Mouse (Mus musculus) intestine, embryonic 16.5 days (tissue): ENCODE measurements around the gene Scarf1. TPM values are rescaled to one million over a fixed set of nuclear protein-coding genes. Genes with fewer than 3 reads are reported as not detected.
A peak's percentile ranks its signal among the peaks of the same experiment; 100 is the strongest.
"Not testable (repeated sequence)": the region's sequence is repeated elsewhere in the genome, so short reads cannot be mapped to it uniquely, and the experiment has no call there.

ENCODE experiments used
- ATAC-seq: fragments of 200-750 bp; cut with Nextera tagmentation; 2 replicates; pipeline ENCODE4 v1.8.0; 2017; ENCODE audit warnings: moderate TSS enrichment, moderate library complexity
- H3K27ac ChIP-seq: fragments of 300-500 bp; sonication (generic); 2 replicates; pipeline ENCODE4 v1.5.1; 2014; ENCODE audit warnings: mild to moderate bottlenecking, low read length
- H3K27me3 ChIP-seq: fragments of 300-500 bp; sonication (generic); replicated peaks from 2 replicates; pipeline ENCODE4 v1.6.1; 2014; ENCODE audit warnings: low read length, control low read depth, mixed read lengths; ENCODE audit not compliant: control insufficient read depth, insufficient read depth
- H3K36me3 ChIP-seq: fragments of 300-500 bp; sonication (generic); 2 replicates; pipeline ENCODE4 v1.6.1; 2014; ENCODE audit warnings: low read length, control low read depth; ENCODE audit not compliant: control insufficient read depth, insufficient read depth
- H3K4me1 ChIP-seq: fragments of 300-500 bp; sonication (generic); 2 replicates; pipeline ENCODE4 v1.6.1; 2014; ENCODE audit warnings: low read length, control low read depth, mixed read lengths; ENCODE audit not compliant: control insufficient read depth, insufficient read depth
- H3K4me2 ChIP-seq: fragments of 300-500 bp; sonication (generic); 2 replicates; pipeline ENCODE4 v1.6.1; 2014; ENCODE audit warnings: low read depth, low read length, control low read depth
- H3K4me3 ChIP-seq: fragments of 300-500 bp; sonication (generic); 2 replicates; pipeline ENCODE4 v1.5.1; 2014; ENCODE audit warnings: mild to moderate bottlenecking, low read length
- H3K9ac ChIP-seq: fragments of 300-500 bp; sonication (generic); 2 replicates; pipeline ENCODE4 v1.6.1; 2014; ENCODE audit warnings: low read depth, low read length
- H3K9me3 ChIP-seq: fragments of 300-500 bp; sonication (generic); 2 replicates; pipeline ENCODE4 v1.6.1; 2016; ENCODE audit warnings: low read length, control low read depth; ENCODE audit not compliant: control insufficient read depth
- WGBS: fragments of 180-500 bp; shearing (Covaris S2); extraction: QIAGEN DNeasy Blood & Tissue Kit; methylation state at CpG from one replicate; pipeline ENCODE4 v1.1.7; 2014; 5-methylcytosine and 5-hydroxymethylcytosine counted together
- polyA plus RNA-seq: library from polyadenylated mRNA; unstranded; fragments of >200 nt; fragmentation: Nextera tagmentation; extraction: Ambion mirVana; gene quantifications from 2 replicates; pipeline ENCODE4 v1.2.1, GENCODE M21; 2015

Gene Scarf1
- polyA plus RNA-seq, 1 experiment from 2014 or later: 6.0 TPM

DNA sequence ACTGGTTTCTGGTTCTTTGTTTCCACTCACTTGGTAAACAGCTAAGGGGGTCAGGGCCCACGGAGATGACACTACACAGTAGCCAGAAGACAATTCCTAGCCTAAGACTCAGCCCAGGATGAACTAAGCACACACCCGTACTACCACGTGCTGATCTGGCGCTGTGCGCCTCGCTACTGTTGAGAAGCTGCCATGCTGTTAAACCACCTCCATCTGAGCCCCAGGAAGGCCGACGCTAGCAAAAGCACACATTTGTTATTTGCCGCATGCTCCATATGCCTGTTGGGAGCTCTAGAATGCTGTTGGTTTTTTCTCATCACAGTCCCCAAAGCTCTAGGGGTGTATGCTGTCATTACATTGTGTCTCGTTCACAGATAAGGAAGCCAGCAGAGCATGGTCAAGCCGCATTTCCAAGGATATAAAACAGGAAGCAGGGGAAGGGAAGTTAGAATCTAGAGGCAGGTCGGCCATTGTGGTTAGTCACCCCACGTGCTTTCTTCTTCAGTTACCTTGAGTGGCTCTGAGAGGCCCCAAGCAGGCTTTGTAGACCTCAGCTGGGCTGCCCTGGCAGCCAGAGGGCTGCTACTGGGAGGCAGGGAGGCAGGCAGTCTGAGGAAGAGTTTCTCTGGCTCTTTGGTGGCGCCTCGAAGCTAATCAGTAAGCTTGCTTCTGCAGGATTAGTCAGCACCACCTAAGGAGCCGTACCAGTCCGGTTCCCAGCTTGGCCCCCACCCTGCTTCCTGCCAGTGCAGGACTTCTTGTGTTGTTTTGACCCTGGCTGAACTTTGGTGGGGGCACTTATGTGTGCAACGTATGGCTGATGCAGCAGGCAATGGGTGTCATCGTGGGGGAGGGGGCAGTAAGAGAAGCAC is 27.6 kb downstream of the Scarf1 start:
- H3K4me3 ChIP-seq: no peak overlapping the region
- WGBS: 66% methylated on average over 19 of the region's 19 CpGs
- peak; percentile 37 for ATAC-seq
- no peak overlapping the region for H3K9ac ChIP-seq
- no peaks in the 10 kb centered on the region for H3K36me3 ChIP-seq
- H3K27ac ChIP-seq: no peak overlapping the region
- no peaks in the 10 kb centered on the region for H3K27me3 ChIP-seq
- no peaks in the 10 kb centered on the region for H3K9me3 ChIP-seq
- no peak overlapping the region for H3K4me2 ChIP-seq
- H3K4me1 ChIP-seq: peaks cover 13% of the 10 kb centered on the region

DNA sequence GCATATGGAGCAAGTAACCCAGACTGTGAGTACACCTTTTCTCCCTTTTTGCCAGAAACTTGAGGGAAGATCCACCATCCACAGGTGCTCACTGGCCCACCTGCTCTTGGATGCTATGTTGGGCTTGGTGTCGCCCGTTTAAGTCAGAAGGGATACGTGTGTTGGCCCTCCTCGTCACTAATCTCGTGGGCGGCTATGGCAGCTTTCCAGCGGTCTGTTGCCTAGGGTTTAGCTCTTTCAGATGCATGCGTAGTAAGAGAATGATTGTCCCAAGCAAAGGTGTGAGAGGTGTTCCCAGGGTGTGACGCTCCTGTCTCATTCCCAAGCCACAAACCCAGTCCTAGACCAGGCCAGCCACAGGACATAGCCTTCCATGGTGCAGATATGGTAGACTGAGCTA is 31.4 kb downstream of the Scarf1 start:
- 86% methylated on average over 9 of the region's 9 CpGs for WGBS
- H3K4me3 ChIP-seq: no peak overlapping the region
- peaks cover 12% of the 10 kb centered on the region for H3K4me1 ChIP-seq
- H3K36me3 ChIP-seq: no peaks in the 10 kb centered on the region
- no peak overlapping the region for H3K9ac ChIP-seq
- no peak overlapping the region for H3K27ac ChIP-seq
- no peaks in the 10 kb centered on the region for H3K27me3 ChIP-seq
- H3K9me3 ChIP-seq: no peaks in the 10 kb centered on the region
- ATAC-seq: no peak
- no peak overlapping the region for H3K4me2 ChIP-seq

DNA sequence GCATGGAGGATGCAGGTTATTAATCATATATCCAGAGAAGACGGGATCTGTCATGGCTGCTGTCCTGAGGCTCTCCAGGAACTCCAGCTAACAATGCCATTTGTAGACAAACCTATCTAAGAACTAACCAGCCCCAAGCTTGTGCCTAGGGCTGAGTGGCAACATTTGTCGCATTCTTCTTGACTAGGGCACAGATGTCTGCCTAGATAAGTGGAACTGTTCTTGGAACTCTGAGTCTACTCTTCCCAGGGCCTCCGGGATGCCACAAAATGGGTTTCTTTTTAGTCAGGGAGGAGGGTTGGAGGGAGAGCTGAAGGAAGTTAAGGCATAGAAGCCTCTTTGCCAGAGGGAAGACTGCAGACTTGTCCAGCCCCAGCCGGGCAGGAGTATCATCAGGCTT is 32.7 kb downstream of the Scarf1 start:
- Histone ChIP-seq H3K36me3 (no peaks in the 10 kb centered on the region), H3K4me1 (peaks cover 13% of the 10 kb centered on the region), H3K27me3 (no peaks in the 10 kb centered on the region), H3K4me2 (no peak overlapping the region), H3K27ac (no peak overlapping the region), H3K9ac (no peak overlapping the region), H3K9me3 (no peaks in the 10 kb centered on the region), H3K4me3 (no peak overlapping the region)
- no peak for ATAC-seq
- 68% methylated on average over 4 of the region's 4 CpGs for WGBS

DNA sequence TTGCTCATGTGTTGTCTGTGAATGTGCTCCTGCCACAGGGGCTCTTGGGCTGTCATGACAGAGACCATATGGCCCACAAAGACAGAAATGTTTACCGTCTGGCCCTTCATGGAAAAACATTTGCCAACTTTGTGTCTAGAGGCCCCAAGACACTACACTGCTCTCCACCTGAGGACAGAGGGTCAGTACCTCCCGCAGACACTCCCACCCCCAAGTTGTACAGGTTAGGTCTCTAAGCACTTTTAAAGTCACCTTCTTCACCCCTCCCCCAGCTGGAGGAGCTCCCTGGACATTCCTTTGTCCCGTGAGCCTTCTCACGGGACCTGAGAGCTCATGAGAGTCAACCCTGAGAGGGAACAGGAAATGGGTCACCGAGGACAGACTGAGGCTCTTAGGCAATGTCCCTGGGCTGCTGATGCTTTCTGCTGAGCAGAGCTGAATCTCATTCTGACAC is 36.3 kb downstream of the Scarf1 start:
- no peaks in the 10 kb centered on the region for H3K9me3 ChIP-seq
- peaks cover 29% of the 10 kb centered on the region for H3K4me1 ChIP-seq
- 36% methylated on average over 5 of the region's 5 CpGs for WGBS
- ATAC-seq: 0 out of 2 replicates have a peak, but pooled peaks have one; percentile 14
- no peak overlapping the region for H3K4me2 ChIP-seq
- peak overlapping the region; percentile 43; the same call in 1 of the 2 replicates for H3K27ac ChIP-seq
- no peak overlapping the region for H3K4me3 ChIP-seq
- no peaks in the 10 kb centered on the region for H3K27me3 ChIP-seq
- H3K9ac ChIP-seq: no peak overlapping the region
- no peaks in the 10 kb centered on the region for H3K36me3 ChIP-seq

DNA sequence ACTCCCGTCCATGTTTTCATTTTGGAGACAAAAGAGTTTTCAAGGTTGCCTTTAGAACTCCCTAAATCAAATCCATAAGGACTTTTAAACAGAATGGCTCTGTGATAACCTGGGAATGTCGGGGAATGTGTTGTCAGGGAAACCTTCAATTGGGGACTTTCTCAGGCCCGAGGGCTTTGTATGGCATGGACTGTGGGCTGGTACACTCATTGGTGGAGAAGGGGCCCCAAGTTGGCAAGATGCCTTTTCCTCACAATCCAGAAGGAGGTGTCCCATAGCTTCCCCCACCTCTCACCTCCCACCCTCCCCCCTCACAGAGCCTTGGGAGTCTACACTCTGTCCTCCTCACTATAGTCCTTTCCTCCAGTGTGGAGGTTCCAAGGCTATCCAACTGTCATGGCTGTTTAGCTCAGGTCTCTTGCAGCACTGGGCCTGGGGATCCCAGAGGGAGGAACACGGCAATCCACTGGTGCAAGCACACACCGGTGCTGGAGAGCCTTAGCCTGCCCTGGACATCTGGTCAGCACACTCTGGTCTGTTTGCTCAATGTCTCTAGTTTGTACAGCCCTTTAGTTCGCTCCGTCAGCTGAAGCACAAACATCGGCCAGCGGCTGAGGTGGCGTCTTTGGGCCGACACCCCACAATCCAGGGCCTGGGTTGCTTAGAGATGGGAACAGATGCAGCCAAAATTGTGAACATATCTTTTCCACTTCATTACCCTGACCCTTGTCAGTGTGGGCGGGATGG is 37.0 kb downstream of the Scarf1 start:
- Histone ChIP-seq H3K4me2 (no peak overlapping the region), H3K36me3 (no peaks in the 10 kb centered on the region), H3K27ac (peak overlapping the region; percentile 0; the same call in 1 of the 2 replicates), H3K4me3 (no peak overlapping the region), H3K9me3 (no peaks in the 10 kb centered on the region), H3K27me3 (no peaks in the 10 kb centered on the region), H3K9ac (no peak overlapping the region), H3K4me1 (peaks cover 29% of the 10 kb centered on the region)
- ATAC-seq: 0 out of 2 replicates have a peak, but pooled peaks have one; percentile 16
- WGBS: 67% methylated on average over 12 of the region's 12 CpGs

DNA sequence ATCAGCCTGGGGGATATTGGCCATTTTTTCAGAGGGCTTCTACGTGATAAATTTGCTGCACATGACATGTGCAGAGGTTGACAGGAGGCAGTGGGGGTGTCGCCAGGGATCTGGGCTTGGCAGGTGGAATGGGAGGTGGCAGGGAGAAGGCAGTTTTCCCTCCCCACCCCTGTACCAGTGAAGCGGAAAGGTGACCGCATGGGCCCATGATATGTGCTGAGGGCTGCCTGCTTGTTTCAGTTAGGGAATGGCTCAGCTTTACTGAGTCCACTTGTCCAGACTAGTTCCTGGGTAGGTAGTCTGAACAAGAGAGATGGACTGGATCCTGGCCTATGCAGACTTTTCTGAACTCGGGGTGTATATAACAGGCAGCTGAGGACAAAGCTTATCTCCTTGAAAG is 38.0 kb downstream of the Scarf1 start:
- WGBS: 87% methylated on average over 5 of the region's 5 CpGs

DNA sequence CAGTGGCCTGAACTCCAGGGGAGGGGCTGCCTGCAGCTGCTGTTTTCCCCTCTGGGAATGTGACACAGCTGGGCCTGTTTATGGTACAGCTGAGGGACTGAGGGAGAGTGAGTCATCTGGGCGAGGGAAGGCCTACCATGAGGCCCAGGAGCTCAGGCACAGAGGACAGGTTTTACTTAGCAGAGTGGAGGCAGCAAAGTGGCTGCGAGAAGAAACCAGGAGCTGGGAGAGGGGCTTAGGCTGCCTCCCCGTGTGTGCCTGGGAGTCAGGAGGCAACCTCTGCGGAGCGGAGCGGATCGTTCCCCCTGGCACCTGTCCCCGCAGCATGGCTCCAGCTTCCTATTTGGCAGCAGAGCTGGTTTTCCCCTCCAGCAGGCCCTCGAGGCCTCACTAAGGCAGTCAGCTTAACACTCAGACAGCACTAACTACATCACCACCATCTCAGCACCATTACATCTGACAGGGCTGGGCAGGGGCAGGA is 38.7 kb downstream of the Scarf1 start:
- H3K27ac ChIP-seq: peak overlapping the region; percentile 69
- H3K27me3 ChIP-seq: no peaks in the 10 kb centered on the region
- H3K4me2 ChIP-seq: no peak overlapping the region
- no peaks in the 10 kb centered on the region for H3K36me3 ChIP-seq
- peak overlapping the region; percentile 54 for H3K9ac ChIP-seq
- WGBS: 43% methylated on average over 9 of the region's 9 CpGs
- peaks cover 29% of the 10 kb centered on the region for H3K4me1 ChIP-seq
- H3K9me3 ChIP-seq: no peaks in the 10 kb centered on the region
- no peak overlapping the region for H3K4me3 ChIP-seq
- ATAC-seq: peak; percentile 88

More for the DNA sequence above, 38.0 kb downstream of the Scarf1 start:
- H3K9ac ChIP-seq: 0 out of 2 replicates have a peak overlapping the region, but pooled peaks have one; percentile 54
- ATAC-seq: no peak; the same call in 1 of the 2 replicates
- peaks cover 29% of the 10 kb centered on the region for H3K4me1 ChIP-seq
- no peaks in the 10 kb centered on the region for H3K36me3 ChIP-seq
- H3K27me3 ChIP-seq: no peaks in the 10 kb centered on the region
- no peaks in the 10 kb centered on the region for H3K9me3 ChIP-seq
- no peak overlapping the region for H3K4me3 ChIP-seq
- peak overlapping the region; percentile 69; the same call in 1 of the 2 replicates for H3K27ac ChIP-seq
- no peak overlapping the region for H3K4me2 ChIP-seq

DNA sequence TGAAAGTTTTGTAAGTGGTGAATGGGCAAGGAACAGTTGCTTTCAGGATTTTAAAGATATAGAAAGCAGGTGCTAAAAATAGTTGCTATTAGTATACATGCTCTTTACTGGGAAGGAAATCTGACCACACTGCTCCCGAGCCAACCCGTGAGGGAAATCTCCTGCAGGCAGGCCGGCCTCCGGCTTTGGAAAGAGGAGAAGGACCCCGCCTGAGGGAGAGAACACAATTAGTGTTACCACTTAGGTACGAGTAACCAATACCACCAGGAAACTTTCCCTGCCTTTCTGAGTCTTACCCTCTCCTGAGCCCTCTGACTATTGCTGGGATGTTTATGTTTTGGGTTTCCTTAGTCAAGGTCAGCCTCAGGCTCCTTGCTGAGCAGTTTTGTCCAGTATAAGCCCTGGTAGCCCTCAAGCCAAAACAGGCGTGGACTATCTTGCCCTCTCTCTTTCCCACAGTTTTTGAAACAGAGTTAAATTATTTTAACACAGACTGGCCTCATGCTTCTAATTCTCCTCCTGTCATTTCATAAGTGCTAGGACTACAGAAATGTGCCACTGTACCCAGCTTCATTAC is 39.7 kb downstream of the Scarf1 start:
- ATAC-seq: no peak
- H3K36me3 ChIP-seq: no peaks in the 10 kb centered on the region
- 59% methylated on average over 7 of the region's 7 CpGs for WGBS
- no peaks in the 10 kb centered on the region for H3K9me3 ChIP-seq
- no peak overlapping the region for H3K4me3 ChIP-seq
- no peak overlapping the region for H3K4me2 ChIP-seq
- no peak overlapping the region; the same call in 1 of the 2 replicates for H3K27ac ChIP-seq
- H3K27me3 ChIP-seq: no peaks in the 10 kb centered on the region
- peaks cover 29% of the 10 kb centered on the region for H3K4me1 ChIP-seq
- H3K9ac ChIP-seq: no peak overlapping the region

DNA sequence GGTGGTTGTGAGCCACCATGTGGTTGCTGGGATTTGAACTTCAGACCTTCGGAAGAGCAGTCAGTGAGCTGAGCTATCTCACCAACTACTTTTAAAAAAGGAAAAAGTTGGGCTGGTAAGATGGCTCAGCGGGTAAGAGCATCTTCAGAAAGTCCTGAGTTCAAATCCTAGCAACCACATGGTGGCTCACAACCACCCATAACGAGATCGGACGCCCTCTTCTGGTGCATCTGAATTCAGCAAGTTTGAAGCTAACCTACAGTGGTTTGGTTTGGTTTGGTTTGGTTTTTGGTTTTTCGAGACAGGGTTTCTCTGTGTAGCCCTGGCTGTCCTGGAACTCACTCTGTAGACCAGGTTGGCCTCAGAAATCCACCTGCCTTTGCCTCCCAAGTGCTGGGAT is 42.7 kb downstream of the Scarf1 start:
- not testable (repeated sequence) for ATAC-seq, H3K27ac ChIP-seq
- WGBS: 92% methylated on average over 6 of the region's 6 CpGs

More for the DNA sequence above, 42.7 kb downstream of the Scarf1 start:
- H3K9me3 ChIP-seq, H3K36me3 ChIP-seq, H3K4me3 ChIP-seq, H3K27me3 ChIP-seq, H3K9ac ChIP-seq, H3K4me2 ChIP-seq: not testable (repeated sequence)
- H3K4me1 ChIP-seq: peaks cover 26% of the 10 kb centered on the region
